Mouse (Mus musculus) spleen, postnatal 10 days (tissue): ENCODE results near the gene Supt5.

Source experiments
- DNase-seq, 2 experiments: peaks; one replicate each; pipeline ENCODE4 v3.0.0; 2021 to 2022; ENCODE audit warnings: low spot score in 2 of 2

The Supt5 gene

GRCm38 (mm10) chr7:28353267-28353666 is 14.7 kb upstream of the Supt5 start:
- DNase-seq: no peak

- DNase-seq: no peak
Observed at GRCm38 (mm10) chr7:28351676-28352191, 13.2 kb upstream of the Supt5 start.

DNA sequence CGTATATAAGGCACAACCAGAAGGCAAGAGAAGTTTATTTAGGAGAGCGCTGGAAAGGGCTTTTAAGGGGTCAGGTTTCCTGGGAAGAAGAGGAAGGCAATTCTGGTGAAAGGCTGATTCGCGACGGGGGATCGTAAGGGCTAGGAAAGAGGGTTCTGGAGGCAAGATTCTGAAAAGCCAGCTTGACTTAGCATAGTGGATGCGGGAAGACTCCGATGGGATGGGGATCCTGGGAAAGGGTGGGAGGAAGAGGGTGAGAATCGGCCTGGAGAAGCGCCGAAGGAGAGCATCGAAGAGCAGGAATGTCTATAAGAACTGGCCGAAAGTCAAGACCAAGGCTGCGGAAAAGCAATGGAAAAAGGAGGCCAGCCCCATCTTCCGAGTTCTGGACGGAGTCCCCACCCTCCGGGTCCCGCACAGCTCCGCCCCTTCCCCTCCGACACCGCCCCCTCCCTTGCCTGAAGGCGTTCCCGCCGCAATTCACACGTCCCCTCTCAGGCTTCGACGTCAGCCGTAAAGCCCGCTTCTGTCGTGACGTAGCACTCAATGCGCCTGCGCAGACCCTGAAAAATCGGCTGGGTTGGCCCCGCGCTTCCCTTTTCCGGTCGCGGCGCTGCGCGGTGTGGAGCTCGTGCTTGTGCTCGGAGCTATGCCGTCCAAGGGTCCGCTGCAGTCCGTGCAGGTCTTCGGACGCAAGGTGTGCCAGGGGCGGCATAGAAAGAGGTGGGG is 11.8 kb upstream of the Supt5 start, which contains the start of gene Rps16:
TSS of gene Rps16 (plus strand) at position 498 of the 729 bp plus-strand sequence.
- DNase-seq: peak; percentile 99

- no peak for DNase-seq
Observed at GRCm38 (mm10) chr7:28348601-28349000, 10.1 kb upstream of the Supt5 start.

GRCm38 (mm10) chr7:28347746-28348145 is 9.2 kb upstream of the Supt5 start:
- no peak for DNase-seq

DNA sequence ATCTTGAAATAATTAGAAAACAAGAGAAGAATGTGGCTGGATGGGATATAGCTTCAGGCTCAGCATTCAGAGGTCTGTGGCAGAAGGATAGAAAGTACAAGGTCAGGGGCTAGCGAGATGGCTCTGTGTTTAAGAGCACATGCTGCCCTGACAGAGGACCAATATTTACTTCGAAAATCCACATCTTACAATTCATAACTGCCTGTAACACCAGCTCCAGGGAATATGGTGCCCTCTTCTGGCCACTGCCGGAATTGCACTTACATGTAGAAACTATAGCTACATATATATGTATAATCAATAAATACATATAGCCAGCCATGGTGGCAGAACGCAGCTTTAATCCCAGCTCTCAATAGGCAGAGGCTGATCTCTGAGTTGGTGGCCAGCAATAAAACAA is 6.1 kb upstream of the Supt5 start:
- peak; percentile 73 to 85 for DNase-seq

DNA sequence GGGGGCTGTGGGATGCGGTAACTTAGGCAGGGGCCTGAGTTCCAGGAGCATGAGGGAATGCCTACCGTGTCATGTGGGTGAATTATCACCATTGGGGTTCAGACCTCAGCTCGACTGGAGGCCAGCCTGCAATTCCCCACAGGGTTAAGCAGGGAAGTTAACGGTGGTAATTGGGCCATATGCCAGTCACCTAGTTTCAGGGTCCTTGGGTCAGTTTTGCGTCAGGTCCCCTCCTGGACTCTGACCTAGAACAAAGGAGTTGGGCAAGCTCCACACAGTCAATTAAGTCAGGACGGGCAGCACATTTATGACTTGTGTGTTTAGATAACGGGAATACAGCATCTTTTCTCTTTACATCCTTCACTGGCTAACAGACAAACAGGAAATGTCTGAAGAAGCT is 2.8 kb upstream of the Supt5 start:
- DNase-seq: no peak

GRCm38 (mm10) chr7:28339213-28339917 is 819 bp upstream of the Supt5 start:
- DNase-seq: peak; percentile 34 to 70

- no peak for DNase-seq
Observed at GRCm38 (mm10) chr7:28335471-28335870, 3.1 kb downstream of the Supt5 start.

- DNase-seq: no peak
Observed at GRCm38 (mm10) chr7:28334534-28334933, 4.0 kb downstream of the Supt5 start.

- DNase-seq: no peak
Observed at GRCm38 (mm10) chr7:28328260-28328659, 10.3 kb downstream of the Supt5 start.

DNA sequence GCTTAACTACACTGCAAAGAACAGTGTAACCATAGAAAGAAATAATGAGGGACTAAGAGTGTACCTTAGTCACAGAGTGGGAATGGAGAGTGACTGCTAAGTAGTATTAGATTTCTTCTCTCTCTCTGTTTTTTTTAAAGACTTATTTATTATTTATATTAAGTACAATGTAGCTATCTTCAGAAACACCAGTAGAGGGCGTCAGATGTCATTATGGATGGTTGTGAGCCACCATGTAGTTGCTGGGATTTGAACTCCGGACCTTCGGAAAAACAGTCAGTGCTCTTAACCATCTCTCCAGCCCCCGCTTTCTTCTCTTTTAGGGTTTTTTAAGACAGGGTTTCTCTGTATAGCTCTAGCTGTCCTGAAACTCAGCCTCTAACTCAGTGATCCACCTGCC is 12.1 kb downstream of the Supt5 start:
- no peak for DNase-seq

GRCm38 (mm10) chr7:28325293-28325692 is 13.3 kb downstream of the Supt5 start:
- no peak for DNase-seq

- DNase-seq: no peak
Observed at GRCm38 (mm10) chr7:28321974-28322720, 16.4 kb downstream of the Supt5 start.

DNA sequence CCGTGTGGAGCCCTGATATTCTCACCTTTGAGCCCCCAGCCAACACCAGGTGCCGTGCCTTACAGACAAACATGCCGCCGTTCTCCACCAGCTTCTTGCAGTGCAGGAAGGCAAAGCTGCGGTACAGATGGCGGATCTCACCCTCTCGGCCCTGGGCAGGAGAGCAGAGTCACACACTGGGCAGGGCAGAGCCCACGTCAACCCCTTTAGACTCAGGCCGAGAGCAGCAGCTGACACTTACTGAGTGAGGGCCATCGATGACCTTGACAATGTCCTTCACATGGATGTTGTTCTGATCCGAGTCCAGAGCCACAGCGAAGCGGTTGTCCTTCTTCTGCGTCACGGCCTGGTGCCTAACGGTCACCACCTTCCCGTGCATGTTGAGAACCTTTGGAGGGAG is 19.8 kb downstream of the Supt5 start:
- DNase-seq: no peak

- no peak for DNase-seq
Observed at GRCm38 (mm10) chr7:28318036-28318435, 20.5 kb downstream of the Supt5 start.

- peak; percentile 96 to 99 for DNase-seq
Observed at GRCm38 (mm10) chr7:28311926-28312543, 26.5 kb downstream of the Supt5 start, which contains the start of gene Timm50. Timm50 (minus strand) TSS chr7:28312072.

DNA sequence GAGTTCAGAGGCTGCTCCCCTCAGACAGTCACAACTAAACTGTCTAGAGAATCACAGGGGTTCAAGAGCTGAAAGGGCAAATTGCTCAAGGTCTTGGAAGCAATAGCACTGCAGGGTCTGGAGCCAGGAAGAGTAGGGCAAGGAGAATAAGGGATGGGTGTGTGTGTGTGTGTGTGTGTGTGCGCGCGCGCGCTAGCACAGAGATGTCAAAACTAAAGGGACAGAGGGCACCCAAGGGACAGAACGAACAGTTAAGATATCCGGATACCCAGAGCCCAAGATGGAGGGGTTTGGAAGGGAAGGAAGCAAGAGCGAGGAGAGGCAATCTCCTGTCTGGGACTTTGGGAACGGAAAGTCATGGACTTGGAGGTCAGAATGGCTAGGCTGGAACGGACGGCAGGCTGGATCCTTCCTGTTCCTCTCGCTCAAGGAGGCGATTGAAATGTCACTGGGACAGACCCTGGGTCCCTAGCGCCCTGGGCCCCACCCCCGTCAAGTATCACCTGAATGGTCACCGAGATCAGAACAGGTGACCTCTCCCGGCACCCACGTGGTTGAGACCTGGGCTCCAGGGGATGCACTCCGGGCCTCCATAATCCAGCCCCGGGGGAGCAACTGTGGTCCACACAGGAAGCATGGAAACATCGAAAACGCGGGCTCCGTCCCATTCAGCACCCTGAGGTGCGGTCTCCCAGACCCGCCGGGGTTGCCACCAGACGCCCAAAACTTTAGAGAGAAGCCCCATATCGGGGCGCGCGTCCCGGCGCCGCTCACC is 27.2 kb downstream of the Supt5 start:
- DNase-seq: peak in 1 of 2 experiments; percentile 18

DNA sequence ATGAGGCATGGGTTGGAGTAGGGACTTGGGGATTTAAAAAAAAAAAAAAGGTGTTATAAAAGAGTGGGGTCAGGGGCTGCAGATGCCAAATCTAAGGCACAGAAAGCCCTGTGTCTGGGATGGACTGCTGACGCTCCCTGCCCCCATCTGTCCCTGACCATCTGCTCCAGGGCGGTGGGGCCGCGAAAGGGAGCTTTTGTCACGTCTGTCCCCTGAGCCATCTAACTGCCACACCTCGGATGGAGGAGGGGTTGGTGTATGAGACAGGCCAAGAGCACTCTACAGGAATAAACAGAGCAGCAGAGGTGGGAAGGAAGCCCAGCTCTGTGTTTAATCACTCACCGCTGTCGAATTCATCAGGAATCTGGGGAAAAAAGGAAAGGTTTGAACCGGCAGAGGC is 28.8 kb downstream of the Supt5 start:
- DNase-seq: no peak

GRCm38 (mm10) chr7:28306216-28306615 is 32.3 kb downstream of the Supt5 start:
- DNase-seq: no peak

GRCm38 (mm10) chr7:28305641-28306040 is 32.9 kb downstream of the Supt5 start:
- DNase-seq: no peak
